Mouse (Mus musculus) lung, postnatal 14 days (tissue): ENCODE measurements around the gene 2210407C18Rik.

Experiments
- DNase-seq: peaks from one replicate; pipeline ENCODE4 v3.0.0; 2021

Gene 2210407C18Rik

DNA sequence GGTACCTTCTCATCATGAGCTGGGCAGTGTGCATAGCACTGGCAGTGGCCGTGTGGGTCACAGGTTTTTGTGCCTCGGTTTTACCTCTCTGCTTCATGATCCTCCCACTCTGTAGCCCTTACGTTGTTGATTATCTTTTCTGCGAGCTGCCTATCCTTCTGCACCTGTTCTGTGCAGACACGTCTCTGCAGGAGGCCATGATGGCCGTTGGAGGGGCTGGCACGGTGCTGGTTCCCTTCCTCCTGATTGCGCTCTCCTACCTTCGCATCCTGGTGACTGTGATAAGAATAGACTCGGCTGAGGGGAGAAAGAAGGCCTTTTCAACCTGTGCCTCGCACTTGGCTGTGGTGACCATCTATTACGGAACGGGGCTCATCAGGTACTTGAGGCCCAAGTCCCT is 18.0 kb downstream of the 2210407C18Rik start:
- DNase-seq, result no peak

DNA sequence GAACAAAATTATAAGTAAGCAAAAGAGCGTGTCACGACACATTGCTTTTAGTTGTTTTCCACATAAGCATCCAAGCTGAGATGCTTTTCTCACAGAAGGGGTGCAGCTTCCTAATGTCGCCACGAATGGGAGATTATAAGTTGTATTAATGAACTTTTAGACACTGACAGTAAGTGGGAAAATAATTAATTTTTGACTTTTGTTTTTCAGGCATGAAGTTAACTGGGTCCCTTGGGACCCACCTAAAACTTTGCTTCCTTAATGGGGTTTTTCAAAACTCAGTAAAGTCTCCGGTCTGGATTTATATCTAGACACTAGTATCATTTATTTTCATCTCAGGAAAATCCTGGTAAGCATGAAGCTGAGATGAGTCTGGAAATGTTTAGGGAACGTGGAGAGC is 21.1 kb downstream of the 2210407C18Rik start, which contains the start of gene Olfr324:
Olfr324 (plus strand) TSS at position 301 of the 400 bp plus-strand sequence.
- DNase-seq, result no peak

DNA sequence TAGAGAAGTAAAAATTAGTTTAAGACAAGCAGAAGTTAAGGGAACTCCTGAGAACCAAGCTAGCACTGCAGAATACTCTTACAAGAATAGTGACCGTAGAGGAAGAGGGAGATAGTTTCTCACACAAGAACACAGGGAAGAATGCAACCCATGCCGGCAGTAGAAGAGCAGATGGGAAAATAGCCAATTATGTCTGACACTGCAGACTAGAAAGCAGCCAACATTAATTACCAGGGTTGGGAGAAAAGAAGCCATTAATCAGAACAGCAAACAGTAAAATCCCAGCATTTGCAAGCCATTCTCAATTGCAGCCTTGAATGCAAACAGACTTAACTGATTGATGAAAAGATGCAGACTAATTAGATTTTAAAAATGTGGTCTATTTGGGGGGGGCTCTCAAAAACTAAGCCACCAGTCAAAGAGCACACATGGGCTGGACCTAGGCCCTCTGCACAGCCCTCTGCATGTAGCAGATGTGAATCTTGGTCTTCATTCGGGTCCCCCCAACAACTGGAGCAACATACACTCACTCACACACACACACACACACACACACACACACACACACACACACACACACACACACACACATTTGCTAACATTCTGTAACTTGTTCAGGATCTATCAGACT is 27.1 kb downstream of the 2210407C18Rik start:
- no peak for DNase-seq

DNA sequence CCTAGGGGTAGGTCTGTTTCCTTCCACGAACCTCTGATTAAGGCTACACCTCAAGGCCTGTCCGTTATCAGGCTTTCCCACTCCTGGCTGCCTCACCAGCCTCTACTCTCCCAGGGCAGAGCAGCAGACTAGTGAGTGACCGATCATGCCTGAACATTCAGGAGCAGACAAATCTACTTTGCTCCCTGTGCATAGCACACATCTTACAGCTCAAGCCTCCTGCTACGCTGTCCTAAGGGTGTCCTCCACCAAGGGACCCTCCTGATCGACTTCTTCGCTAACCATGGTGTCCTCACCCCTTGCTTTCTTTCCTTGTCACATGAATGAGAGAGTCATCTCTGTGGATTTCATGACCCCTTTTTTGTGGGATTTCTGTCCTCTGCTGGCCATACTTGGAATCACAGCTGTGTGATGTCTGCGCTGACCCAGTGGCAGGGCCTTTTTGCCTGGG is 28.0 kb downstream of the 2210407C18Rik start:
- peak; percentile 40 for DNase-seq

DNA sequence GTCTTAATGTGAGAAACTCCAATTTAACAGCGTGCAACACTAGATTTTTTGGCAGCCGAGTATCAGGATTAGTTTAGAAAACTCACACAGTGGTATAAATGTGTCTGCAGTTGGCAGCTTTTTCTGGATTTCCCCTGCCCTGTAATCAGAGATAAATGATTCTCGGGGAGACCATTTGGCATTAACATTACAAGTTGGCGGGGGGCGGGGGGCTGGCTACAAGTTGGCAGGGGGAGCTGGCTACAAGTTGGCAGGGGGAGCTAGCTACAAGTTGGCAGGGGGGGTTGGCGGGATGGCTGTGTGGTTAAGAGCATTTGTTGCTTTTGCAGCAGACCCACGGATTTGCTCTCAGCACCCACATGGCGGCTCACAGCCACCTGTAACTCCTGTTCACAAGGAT is 37.2 kb downstream of the 2210407C18Rik start:
- DNase-seq, result no peak

DNA sequence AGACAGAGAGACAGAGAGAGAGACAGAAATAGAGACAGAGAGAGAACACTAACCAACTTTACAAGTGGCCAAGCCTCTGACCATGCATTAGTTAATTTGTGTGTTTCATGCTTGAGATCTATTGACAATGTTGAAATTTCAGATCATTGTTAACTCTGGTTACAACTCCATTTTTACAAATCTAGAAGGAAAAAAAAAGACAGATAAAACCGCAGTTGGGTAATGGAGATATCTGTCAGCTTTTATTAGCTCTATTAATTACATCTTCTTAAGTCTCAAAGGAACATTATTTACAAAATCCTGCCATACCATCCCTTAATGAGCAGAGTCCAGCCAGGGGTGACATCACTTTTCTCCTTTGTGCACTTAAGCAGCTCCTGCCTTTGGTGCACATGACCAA is 38.4 kb downstream of the 2210407C18Rik start, which contains the start of gene Olfr325:
Olfr325 (plus strand) TSS at position 301 of the 400 bp plus-strand sequence.
- no peak for DNase-seq

DNA sequence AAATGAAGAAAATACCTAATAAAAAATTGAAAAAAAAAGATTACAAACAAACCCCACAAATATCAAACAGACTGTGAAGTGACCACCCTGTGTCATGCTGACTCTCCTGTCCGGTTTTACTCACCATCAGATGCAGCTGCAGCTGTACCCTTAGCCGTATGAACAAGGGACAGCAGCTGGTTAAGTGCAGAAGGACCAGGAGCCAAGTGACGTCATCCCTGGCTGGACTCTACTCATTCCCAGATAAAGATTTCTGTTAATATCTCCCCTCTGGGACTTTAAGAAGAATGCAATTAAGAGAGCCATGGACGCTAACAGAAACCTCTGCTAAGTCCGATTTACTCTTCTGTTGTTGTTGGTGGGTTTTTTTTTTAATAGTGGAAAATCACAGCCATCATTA is 45.5 kb downstream of the 2210407C18Rik start, which contains the start of gene Olfr224:
Olfr224 (minus strand) TSS at position 149 of the 400 bp plus-strand sequence.
- no peak for DNase-seq
